Mouse (Mus musculus): ENCODE data around the gene Arhgef3. TPM values are rescaled to one million over a fixed set of nuclear protein-coding genes. Genes with fewer than 3 reads are reported as not detected.
A peak's percentile ranks its signal among the peaks of the same experiment; 100 is the strongest.

Gene Arhgef3
- total RNA-seq, 2 experiments from 2014 or later, result 8.5 to 20.0 TPM

GRCm38 (mm10) chr14:27440921-27441320 is 326.2 kb downstream of the Arhgef3 start:
- DNase-seq, result no peak
- H3K4me3 ChIP-seq, result no peak overlapping the region
- TF ChIP-seq CTCF (IDR thresholded peaks at IDR 0.05), result peak; percentile 54
- no peak overlapping the region for H3K27ac ChIP-seq
- intact Hi-C loops (cut with DNase I), result loop anchor here (10.0 kb wide), 1 partner anchor 486 kb away; no protein-coding TSS in a partner anchor

GRCm38 (mm10) chr14:27444851-27445281 is 330.2 kb downstream of the Arhgef3 start:
- no peak overlapping the region for H3K4me3 ChIP-seq
- TF ChIP-seq CTCF (IDR thresholded peaks at IDR 0.05), result no peak
- intact Hi-C loops (cut with DNase I), result loop anchor here (10.0 kb wide), 1 partner anchor 490 kb away; no protein-coding TSS in a partner anchor
- no peak overlapping the region for H3K27ac ChIP-seq
- no peak for DNase-seq

- intact Hi-C loops (cut with DNase I), result loop anchor here (10.0 kb wide), 1 partner anchor 492 kb away; no protein-coding TSS in a partner anchor
- no peak for DNase-seq
- no peak overlapping the region for H3K4me3 ChIP-seq
- no peak overlapping the region for H3K27ac ChIP-seq
- TF ChIP-seq CTCF (IDR thresholded peaks at IDR 0.05), result no peak
Observed at GRCm38 (mm10) chr14:27446963-27447362, 332.3 kb downstream of the Arhgef3 start.

Small RNA genes within 50 kb of the gene (microRNA-seq; reads per million reads assigned to microRNA genes)
- gene Gm23633, result not detected

Other genes starting within 250 kb of the Arhgef3 start
- 100 to 1,000 TPM; 118 to 142 TPM for gene Asb14, start 220.3 kb upstream of the Arhgef3 start, total RNA-seq (2021)
- 10 to 100 TPM; 18.6 to 21.6 TPM for gene Appl1, start 143.7 kb upstream of the Arhgef3 start, total RNA-seq (2021)
- not detected for gene Hesx1, start 120.5 kb upstream of the Arhgef3 start, total RNA-seq (2021)
- gene Il17rd, start 76.0 kb upstream of the Arhgef3 start, total RNA-seq (2021), result 1 to 10 TPM; 2.1 to 3.0 TPM